Mouse (Mus musculus) ES-E14 (cell line): ENCODE results near the gene Tent5a.

Source experiments
- CHD2 ChIP-seq: IDR thresholded peaks from 2 replicates; pipeline ENCODE4 v1.6.1; 2014; ENCODE audit warnings: mild to moderate bottlenecking, low read depth, low read length, inconsistent platforms
- HCFC1 ChIP-seq: IDR thresholded peaks from 2 replicates; pipeline ENCODE4 v1.6.1; 2012; ENCODE audit warnings: low read length, inconsistent platforms, borderline replicate concordance; ENCODE audit not compliant: insufficient read depth
- MAFK ChIP-seq: IDR thresholded peaks from 2 replicates; pipeline ENCODE4 v1.6.1; 2014; ENCODE audit warnings: mild to moderate bottlenecking, low read depth, low read length, inconsistent platforms; ENCODE audit not compliant: insufficient read depth
- ZNF384 ChIP-seq: IDR thresholded peaks from 2 replicates; pipeline ENCODE4 v1.6.1; 2012; ENCODE audit warnings: low read depth, low read length, inconsistent platforms

DNA sequence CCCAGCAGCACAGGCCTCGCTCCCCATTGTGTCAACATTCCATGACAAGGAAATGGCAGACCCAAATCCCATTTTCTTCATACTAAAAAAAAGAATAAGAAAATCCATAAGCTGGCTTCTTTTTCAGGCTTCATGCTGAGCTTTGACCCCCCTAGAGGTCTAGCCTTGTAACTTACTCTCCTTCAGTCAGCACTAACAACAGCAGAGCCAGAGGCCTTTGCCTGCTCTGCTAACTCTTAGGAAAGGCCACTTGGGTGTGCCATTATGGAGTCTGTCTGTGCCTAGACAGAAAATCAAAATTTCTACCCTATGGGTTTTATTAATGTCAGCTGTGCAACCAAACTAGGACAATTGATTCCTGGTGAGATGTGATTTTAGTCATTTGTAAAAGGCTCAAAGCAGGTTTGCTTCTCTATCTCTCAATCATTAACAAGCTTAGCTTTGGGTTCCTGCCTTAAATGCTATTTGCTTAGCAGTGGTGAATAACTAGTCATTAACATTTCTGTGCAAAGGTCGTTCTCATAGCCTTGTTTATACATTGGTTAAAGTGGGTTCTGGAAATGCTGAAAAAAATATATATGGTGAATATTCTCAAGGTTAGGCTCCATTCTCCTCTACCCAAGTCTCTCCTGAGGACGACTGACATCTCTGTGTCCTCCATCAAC, 49.6 kb upstream of the Tent5a start:
- TF ChIP-seq ZNF384 (no peak), MAFK (no peak), CHD2 (no peak), HCFC1 (no peak)
